Mouse (Mus musculus): ENCODE data around the gene Myl12a.
A peak's percentile ranks its signal among the peaks of the same experiment; 100 is the strongest.

The Myl12a gene

DNA sequence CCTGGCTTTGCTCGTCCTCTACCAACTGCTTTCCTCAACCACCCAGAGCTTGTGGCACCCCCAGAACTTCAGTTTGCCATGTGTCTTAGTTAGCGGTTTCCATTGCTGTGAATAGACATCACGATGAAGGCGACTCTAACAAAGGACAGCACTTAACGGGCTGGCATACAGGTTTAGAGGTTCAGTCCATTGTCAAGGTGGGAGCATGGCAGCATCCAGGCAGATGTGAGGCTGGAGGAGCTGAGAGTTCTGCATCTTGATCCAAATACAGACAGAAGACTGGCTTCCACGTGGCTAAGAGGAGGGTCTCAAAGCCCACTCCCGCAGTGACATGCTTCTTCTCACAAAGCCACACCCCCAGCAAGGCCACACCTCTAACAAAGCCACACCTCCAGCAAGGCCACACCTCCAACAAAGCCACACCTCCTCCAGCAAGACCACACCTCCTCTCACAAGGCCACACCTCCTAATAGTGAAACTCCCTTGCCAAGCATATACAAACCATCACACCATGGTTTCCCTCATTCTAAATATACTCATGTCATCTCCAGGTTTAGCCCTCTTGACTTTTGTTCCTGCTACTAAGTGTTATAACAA, 8.1 kb upstream of the Myl12a start:
- DNase-seq (ENCODE audit: low spot score), result no peak

DNA sequence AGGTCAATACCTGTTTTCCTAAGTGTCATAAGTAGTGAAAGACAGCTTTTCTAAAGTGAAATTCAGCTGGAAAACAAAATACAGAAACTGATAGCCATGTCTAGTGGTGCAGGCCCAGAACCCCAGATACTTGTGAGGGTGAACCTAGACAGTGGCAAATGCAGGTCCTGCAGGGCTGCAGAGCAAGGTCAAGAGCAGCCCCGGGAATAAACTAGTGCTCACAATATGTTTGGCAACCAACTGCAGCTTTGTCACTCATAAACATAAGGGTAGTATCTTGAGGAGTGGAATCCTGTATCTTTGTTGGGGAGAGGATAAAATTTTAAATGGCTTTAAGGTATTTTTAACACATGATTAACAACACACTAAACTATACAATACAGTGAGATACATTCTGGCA, 7.1 kb upstream of the Myl12a start:
- no peak for DNase-seq (ENCODE audit: low spot score)

DNA sequence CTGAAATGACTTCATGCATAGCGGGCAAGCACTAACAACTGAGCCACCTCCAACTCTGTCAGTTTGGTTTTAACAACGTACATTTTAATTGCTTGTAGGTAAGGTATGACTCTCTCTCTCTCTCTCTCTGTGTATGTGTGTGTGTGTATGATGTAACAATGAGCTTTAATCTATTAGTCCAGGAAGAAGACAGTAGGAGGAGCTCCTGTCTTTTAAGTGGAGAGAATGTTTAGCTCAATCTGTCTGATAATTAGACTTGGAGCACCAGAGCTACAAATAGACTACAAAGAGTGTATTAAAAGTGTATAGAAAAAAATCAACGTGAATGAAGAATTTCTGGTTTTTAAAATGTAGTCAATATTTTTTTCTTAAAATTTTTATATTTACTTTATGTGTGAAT, 6.0 kb upstream of the Myl12a start:
- no peak for DNase-seq (ENCODE audit: low spot score)

GRCm38 (mm10) chr17:71006976-71007375, 4.3 kb upstream of the Myl12a start:
- DNase-seq (ENCODE audit: low spot score), result no peak

GRCm38 (mm10) chr17:71004186-71004960, 1.7 kb upstream of the Myl12a start:
- DNase-seq (ENCODE audit: low spot score), result no peak

- DNase-seq (ENCODE audit: low spot score), result no peak
These were observed 1.0 kb upstream of the Myl12a start for GRCm38 (mm10) chr17:71003721-71004120.

DNA sequence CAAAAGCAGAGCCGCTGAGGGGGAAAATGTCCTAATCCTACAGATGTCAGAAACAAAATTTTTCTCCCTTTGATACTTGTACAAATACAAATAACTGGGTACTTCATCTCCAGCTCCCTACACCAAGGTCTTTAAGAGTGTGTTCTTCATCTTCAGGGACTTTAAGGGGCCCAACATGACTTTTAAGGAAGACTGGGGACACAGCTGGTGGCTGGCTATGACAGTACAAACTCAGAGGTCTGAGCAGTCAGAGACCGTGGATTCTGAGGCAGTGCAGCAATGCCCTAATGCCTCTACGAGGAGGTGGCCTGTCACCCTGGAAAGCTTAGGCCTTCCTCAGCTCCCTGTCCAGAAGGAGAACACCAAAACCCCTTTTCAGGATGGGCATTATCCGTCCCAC, 434 bp upstream of the Myl12a start:
- DNase-seq (ENCODE audit: low spot score), result no peak

GRCm38 (mm10) chr17:71002081-71002743, 466 bp downstream of the Myl12a start, which contains the start of gene Myom1:
Gene Myom1 (plus strand): TSS chr17:71002633.
- DNase-seq (ENCODE audit: low spot score), result peak; percentile 98

DNA sequence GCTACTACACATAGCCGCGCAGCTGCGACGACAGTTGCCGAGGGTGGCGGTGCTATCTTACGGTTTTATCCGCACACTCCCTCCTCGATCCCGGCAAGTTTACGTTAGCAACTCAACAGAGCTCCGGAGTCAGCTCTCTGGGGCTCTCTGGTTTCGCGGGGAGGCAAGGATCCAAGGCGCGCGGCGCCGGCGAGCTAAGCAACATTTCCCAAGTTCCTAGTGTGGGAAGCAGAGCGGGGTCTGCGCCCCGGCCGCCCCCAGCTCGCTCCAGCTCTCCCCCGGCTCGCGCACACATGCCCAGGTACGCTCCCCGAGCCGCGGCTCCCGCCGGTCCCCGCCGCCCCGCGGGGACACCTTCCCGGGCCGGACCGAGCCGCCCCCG, 988 bp downstream of the Myl12a start:
- no peak for DNase-seq (ENCODE audit: low spot score)

DNA sequence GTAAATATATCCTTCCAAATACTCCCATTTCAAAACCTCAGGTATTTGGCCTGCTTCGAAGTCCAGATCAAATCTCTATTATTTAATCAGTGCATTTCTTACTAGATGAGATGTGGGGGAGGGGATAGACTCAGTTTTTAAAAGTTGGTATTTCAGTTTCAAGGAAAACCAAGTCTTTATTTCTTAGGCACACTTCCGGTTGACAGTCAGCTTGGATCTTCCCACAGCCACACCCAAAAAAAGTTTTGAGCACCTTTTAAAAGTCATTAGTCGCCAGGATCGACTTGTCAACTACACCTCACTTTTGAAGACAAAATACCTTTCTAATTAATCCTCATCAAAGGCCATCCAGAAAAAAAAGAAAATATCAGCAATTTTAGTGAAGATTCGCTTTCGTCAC, 1.6 kb downstream of the Myl12a start:
- DNase-seq (ENCODE audit: low spot score), result no peak

DNA sequence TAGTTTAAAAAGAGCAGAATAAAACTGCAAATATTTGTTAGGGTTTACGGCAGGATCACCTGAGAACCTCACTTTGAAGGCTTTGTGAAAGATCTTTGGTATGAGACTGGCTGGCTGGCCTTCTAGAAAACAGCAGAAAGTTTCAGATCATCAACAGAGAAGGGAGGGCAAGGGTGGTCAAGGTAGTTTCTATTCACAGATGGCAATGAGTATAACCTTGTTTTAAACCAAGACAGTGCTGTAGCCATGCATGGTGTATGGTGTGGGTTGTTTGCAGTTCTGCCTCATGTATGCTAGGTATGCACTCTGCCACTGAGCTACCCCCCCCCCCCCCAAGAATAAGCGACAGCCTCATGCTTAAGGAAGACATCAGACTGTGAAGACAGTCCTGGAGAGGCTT, 2.4 kb downstream of the Myl12a start:
- DNase-seq (ENCODE audit: low spot score), result no peak

DNA sequence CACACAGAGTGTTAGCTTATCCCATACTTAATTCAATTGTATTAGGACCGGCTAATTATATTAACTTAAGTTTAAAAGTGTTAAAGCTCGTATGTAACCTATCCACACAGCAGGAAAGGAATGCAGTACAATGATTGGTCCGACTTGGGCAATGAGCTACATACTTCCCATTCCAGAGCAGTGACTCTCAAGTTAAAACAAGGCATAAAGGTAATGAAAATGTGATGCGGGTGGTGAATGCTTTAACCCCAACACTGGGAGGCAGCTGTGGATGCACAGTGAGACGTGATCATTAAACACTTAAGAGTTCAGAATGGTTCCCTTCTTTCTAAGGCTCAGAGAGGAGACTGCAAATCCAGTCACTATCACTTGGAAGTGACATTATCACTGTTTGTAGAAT, 3.5 kb downstream of the Myl12a start:
- DNase-seq (ENCODE audit: low spot score), result no peak

GRCm38 (mm10) chr17:70998400-70998975, 4.2 kb downstream of the Myl12a start:
- no peak for DNase-seq (ENCODE audit: low spot score)

- DNase-seq (ENCODE audit: low spot score), result no peak
These were observed 4.8 kb downstream of the Myl12a start for GRCm38 (mm10) chr17:70997836-70998235.

DNA sequence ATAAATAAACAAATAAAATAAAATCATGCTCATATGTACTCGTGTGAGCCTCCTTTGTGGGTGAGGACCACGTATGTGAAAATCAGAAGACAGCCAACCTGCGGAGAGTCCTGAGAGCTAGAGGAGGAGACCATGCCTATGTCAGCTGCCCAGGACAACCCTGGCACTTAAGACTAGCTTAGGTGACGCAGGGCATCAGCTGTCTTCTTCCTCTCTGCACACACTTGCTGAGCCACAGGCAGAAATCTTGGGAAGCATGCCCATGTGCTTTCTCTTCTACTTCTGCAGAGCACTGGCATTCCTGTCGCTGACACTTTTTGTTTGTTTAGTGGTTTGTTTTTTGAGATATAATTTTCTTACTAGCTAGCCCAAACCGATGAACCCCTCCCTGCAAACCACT, 7.1 kb downstream of the Myl12a start:
- no peak for DNase-seq (ENCODE audit: low spot score)

GRCm38 (mm10) chr17:70994671-70995070, 8.0 kb downstream of the Myl12a start:
- DNase-seq (ENCODE audit: low spot score), result no peak

- no peak for DNase-seq (ENCODE audit: low spot score)
These were observed 9.3 kb downstream of the Myl12a start for GRCm38 (mm10) chr17:70993385-70993807.

- no peak for DNase-seq (ENCODE audit: low spot score)
These were observed 10.0 kb downstream of the Myl12a start for GRCm38 (mm10) chr17:70992662-70993061.

DNA sequence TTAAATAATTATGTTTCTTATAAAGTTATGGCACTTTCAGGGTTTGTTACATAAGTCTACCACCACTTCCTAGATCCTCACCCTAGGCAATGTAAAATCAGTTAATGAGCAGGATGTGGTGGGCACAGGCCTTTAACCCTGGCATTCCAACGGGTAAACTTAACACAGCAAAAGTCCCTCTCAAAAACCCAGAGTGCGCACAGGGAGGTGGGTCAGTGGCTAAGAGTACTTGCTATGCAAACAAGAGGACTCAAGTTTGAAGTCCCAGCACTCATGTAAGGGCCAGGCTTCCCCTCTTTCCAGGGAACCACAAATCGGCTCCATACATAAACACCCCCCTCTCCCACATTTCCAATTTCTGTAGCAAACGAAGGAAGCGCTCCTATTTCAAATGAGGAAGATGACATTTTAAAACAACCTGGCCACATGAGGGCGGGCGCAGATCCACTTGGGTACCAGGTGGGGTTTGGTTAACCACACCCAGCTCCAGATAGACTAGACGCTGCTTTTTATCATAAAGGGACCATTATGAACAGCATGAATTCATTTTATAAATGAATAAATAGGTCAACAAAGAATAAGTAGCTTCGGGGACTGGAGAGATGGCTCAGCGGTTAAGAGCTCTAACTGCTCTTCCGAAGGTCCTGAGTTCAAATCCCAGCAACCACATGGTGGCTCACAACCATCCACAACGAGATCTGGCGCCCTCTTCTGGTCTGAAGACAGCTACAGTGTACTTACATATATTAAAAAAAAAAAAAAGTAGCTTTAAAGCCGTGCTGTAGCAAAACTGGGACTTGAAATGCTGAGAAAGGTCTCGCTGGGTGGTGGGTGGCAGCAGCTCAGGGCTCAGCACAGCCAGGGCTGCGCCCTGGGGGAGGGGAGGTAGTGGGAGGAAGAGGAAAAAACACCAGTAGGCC, 10.7 kb downstream of the Myl12a start:
- DNase-seq (ENCODE audit: low spot score), result no peak

DNA sequence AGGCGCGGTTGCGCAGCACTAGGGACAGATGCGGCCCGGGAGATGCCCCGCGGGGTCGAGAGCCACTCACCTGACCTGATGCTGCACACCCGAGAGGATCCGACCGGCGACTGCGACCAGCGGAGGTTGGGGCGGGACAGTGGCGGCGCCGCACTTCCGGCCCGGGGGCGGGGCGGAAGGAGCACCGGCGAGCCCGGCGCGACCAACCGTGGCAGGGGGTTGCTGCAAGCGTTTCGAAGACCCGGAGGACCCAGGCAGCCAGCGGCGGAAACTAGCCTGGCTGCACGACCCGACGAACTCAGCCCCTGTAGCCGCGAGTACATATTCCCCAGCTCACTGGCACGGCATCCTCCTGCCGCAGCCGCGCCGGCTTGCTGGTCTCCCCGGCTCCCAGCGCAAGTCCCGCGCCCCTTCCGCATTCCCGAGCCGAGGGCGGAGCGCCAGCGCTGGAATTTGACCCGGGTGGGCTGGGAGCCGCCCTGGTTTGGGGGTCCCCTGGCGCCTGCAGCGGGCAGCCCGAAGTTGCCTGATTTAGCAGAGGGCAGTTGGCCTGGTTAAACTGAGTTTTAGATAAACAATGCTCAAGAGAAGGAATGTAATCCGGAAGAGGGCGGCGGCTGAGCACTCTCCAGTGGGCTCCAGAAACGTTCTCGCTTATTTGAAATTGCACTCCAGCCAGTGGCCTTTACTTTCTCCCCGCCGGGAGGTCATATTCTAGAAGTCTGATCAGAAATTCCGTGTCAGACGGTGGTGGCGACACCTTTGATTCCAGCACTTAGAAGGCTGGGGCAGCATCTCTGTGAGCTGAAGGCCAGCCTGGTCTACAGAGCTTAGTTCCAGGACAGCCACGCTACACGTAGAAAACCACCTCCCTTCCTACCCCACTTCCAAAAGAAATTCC, 12.0 kb downstream of the Myl12a start:
- peak; percentile 66 for DNase-seq (ENCODE audit: low spot score)

GRCm38 (mm10) chr17:70989991-70990390, 12.7 kb downstream of the Myl12a start:
- no peak for DNase-seq (ENCODE audit: low spot score)

Data from urinary bladder, postnatal 10 days (tissue).